Mouse (Mus musculus) hindbrain, postnatal 0 days (tissue): ENCODE measurements around the gene Hps6. TPM values are rescaled to one million over a fixed set of nuclear protein-coding genes. Genes with fewer than 3 reads are reported as not detected.

Source experiments
- ATAC-seq: fragments of 200-750 bp; cut with Nextera tagmentation; 2 replicates; pipeline ENCODE4 v1.8.0; 2017; ENCODE audit warnings: mild to moderate bottlenecking, moderate TSS enrichment, moderate library complexity
- DNase-seq: peaks from one replicate; pipeline ENCODE4 v3.0.0-alpha.2; 2015; ENCODE audit warnings: low spot score
- H3K27ac ChIP-seq: fragments of 300-500 bp; sonication (generic); 2 replicates; pipeline ENCODE4 v1.5.1; 2014; ENCODE audit warnings: mild to moderate bottlenecking
- H3K27me3 ChIP-seq: fragments of 300-500 bp; sonication (generic); 2 replicates; pipeline ENCODE4 v1.6.1; 2014; ENCODE audit warnings: low read length, mixed read lengths; ENCODE audit not compliant: insufficient read depth
- H3K36me3 ChIP-seq: fragments of 300-500 bp; sonication (generic); 2 replicates; pipeline ENCODE4 v1.6.1; 2014; ENCODE audit warnings: low read length, mixed read lengths; ENCODE audit not compliant: insufficient read depth
- H3K4me1 ChIP-seq: fragments of 300-500 bp; sonication (generic); 2 replicates; pipeline ENCODE4 v1.6.1; 2014; ENCODE audit warnings: antibody characterized with exemption, low read length, mixed read lengths; ENCODE audit not compliant: insufficient read depth
- H3K4me2 ChIP-seq: fragments of 300-500 bp; sonication (generic); 2 replicates; pipeline ENCODE4 v1.6.1; 2014; ENCODE audit warnings: low read depth, mild to moderate bottlenecking, low read length, moderate library complexity, mixed read lengths
- H3K4me3 ChIP-seq: fragments of 300-500 bp; sonication (generic); 2 replicates; pipeline ENCODE4 v1.5.1; 2014; ENCODE audit warnings: low read length
- H3K9ac ChIP-seq: fragments of 300-500 bp; sonication (generic); replicated peaks from 2 replicates; pipeline ENCODE4 v1.6.1; 2014; ENCODE audit warnings: mild to moderate bottlenecking, low read length, moderate library complexity, mixed read lengths
- H3K9me3 ChIP-seq: fragments of 300-500 bp; sonication (generic); 2 replicates; pipeline ENCODE4 v1.6.1; 2016; ENCODE audit warnings: low read length, mixed read lengths
- CTCF ChIP-seq: IDR thresholded peaks from 2 replicates; pipeline ENCODE4 v1.5.1; 2016; ENCODE audit warnings: antibody characterized with exemption, control low read depth, low read depth
- WGBS: fragments of 180-500 bp; shearing (Covaris S2); extraction: QIAGEN DNeasy Blood & Tissue Kit; methylation state at CpG from one replicate; pipeline ENCODE4 v1.1.7; 2014; 5-methylcytosine and 5-hydroxymethylcytosine counted together
- polyA plus RNA-seq: library from polyadenylated mRNA; unstranded; fragments of >200 nt; fragmentation: Nextera tagmentation; extraction: Ambion mirVana; gene quantifications from 2 replicates; pipeline ENCODE4 v1.2.1, GENCODE M21; 2015
- total RNA-seq: library from RNA; depleted of rRNA; stranded (reverse); fragments of >200 nt; gene quantifications from 2 replicates; pipeline ENCODE4 v1.2.3, GENCODE M21; 2014

Hps6 gene
- total and polyA plus RNA-seq, 2 experiments from 2014 or later = 4.7 to 10.6 TPM

DNA sequence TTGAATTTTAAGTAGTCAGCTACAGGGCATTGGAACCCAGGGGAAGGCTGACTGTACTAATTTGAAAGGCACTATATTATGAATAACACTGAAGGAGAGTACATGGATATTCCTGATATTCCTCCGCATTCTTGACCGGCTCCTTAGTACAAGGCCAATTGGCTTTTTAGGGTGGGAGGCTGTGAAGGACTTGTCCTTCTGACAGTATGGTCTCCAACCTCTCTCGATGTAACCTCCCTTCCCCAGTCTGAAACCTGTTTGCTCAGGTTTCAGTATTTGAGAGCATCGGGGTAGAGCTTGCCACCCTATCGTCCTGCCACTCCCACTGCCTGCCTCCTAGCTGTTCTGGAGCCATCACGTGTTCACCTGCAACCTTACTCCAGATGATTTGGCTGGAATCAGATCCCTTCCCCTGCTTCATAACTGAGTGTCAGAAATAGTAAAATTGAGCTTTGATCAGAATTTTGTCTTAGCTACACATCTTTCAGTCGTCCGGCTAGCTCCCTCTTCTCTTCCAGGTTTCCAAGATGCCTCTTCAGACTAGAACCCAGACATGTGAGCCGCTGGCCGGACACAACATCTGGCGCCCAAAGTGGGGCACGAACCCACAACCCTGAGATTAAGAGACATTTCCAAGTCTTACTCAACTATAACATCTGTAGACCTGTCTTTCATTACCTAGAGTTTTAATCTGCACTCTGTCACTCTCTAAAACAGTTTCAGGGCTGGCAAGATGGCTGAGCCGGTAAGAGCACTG is 9.1 kb upstream of the Hps6 start:
- Histone ChIP-seq H3K9me3 (no peaks in the 10 kb centered on the region), H3K4me2 (no peak overlapping the region), H3K4me1 (no peaks in the 10 kb centered on the region), H3K4me3 (no peak overlapping the region), H3K27ac (no peak overlapping the region), H3K9ac (no peak overlapping the region), H3K36me3 (no peaks in the 10 kb centered on the region), H3K27me3 (no peaks in the 10 kb centered on the region)
- TF ChIP-seq CTCF = no peak
- DNase-seq = no peak
- 97% methylated on average over 13 of the region's 13 CpGs for WGBS
- no peak for ATAC-seq

GRCm38 (mm10) chr19:45997365-45997764 is 5.9 kb upstream of the Hps6 start:
- DNase-seq = no peak

DNA sequence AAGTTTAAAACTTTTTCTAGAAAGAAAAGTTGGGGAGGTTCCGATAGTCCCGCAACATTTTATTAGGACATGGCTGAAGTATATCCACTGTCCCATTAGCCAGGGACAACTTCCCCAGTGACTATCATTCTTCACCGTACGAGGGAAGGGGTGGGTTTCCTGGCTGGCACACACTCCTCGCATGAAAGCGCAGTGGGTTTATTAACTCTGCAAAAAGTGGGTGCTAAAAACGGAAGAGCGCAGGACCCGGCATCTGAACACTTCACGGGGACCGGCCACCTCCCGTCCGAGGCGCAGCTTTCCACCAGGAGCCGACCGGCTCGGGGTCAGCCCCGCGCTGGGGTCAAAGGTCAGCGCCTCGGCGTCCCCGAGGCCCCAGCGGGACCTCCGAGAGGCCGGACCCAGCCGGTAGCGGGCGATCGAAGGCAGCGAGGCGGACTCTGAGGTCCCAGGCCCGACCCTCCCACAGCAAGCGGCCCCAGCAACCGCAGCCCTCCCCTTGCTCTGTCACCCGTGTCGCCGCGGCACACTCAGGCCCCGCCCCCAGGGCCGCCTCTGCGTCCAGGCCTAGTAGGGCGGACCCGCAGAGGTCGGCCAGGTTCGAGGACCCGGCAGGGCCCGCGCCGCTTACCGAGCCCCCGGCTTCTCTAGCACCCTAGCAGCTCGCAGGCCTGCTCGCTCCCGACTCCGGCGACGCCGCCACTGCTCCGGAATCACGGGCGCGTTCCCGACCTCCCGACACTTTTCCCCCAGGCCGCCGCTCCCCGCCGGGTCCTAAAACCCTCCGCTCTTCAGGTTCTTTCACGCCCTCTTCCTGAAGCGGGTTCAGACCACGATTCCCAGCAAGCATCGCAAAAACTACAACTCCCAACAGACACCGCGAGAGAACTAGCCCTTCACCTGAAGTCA is 5.3 kb upstream of the Hps6 start, which contains the start of gene Armh3:
Armh3 (minus strand) TSS at position 704 of the 909 bp plus-strand sequence.
- Histone ChIP-seq H3K4me3 (peak within 1 kb of the TSS; percentile 76), H3K4me1 (no peaks in the 10 kb centered on the region), H3K27me3 (no peaks in the 10 kb centered on the region), H3K9ac (peak within 1 kb of the TSS; percentile 81), H3K27ac (peak within 1 kb of the TSS; percentile 93), H3K9me3 (no peaks in the 10 kb centered on the region), H3K36me3 (no peaks in the 10 kb centered on the region), H3K4me2 (peak within 1 kb of the TSS; percentile 63)
- ATAC-seq (peak; percentile 94), DNase-seq (peak; percentile 97)
- TF ChIP-seq CTCF = no peak
- WGBS = 1% methylated on average over 65 of the region's 76 CpGs

More at GRCm38 (mm10) chr19:45997365-45997764, 5.9 kb upstream of the Hps6 start:
- H3K27me3 ChIP-seq = no peaks in the 10 kb centered on the region
- H3K9me3 ChIP-seq = no peaks in the 10 kb centered on the region
- H3K4me1 ChIP-seq = no peaks in the 10 kb centered on the region
- WGBS = 58% methylated on average over 5 of the region's 5 CpGs
- peak overlapping the region; percentile 93 for H3K27ac ChIP-seq
- H3K9ac ChIP-seq = peak overlapping the region; percentile 81
- no peak for TF ChIP-seq CTCF
- H3K36me3 ChIP-seq = no peaks in the 10 kb centered on the region
- peak overlapping the region; percentile 63 for H3K4me2 ChIP-seq
- no peak for ATAC-seq
- peak overlapping the region; percentile 76 for H3K4me3 ChIP-seq

DNA sequence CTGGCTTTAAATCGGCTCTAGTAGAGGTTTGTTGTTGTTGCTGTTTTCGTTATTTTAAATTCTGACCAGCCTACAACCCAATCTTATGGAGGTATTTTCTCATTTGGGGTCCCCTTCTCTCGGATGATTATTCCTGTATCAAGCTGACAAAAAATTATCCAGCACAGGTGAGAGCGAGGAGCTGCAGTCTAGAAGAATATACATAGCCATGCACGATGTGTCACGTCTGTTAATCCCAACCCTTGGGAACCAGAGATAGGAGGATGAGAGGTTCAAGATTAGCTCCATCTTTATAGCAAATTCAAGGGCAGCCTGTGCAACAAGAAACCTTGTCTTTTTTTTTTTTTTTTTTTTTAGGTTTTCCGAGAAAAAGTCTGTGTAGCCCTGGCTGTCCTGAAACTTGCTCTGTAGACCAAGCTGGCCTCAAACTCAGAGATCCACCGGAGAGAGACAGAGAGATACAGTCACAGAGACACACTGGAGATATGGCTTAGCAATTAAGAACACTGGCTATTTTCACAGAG is 4.6 kb upstream of the Hps6 start:
- ATAC-seq (peak; percentile 42), DNase-seq (no peak)
- Histone ChIP-seq H3K36me3 (no peaks in the 10 kb centered on the region), H3K9ac (peak overlapping the region; percentile 81), H3K27me3 (no peaks in the 10 kb centered on the region), H3K4me2 (peak overlapping the region; percentile 63), H3K9me3 (no peaks in the 10 kb centered on the region), H3K4me3 (peak overlapping the region; percentile 76), H3K27ac (no peak overlapping the region), H3K4me1 (peaks cover 3% of the 10 kb centered on the region; the same call in 1 of the 2 replicates)
- WGBS = 12% methylated on average over 8 of the region's 8 CpGs
- no peak for TF ChIP-seq CTCF

DNA sequence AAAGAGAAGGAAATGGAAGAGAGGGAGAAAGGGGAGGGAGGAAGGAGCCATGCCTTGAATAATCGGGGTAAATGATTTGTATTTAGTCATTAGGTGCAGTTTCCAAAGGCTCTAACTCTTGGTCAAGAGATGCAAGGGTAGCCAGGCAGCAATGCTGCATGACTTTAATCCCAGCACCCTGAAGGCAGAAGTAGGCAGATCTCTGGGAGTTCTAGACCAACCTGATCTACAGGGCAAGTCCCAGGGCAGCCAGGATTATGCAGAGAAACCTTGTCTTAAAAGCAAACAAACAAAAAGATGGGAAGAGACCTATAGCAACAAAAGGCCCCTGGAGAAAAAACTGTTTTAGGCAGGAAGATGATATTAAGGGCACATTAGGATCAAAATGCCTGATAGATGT is 3.9 kb upstream of the Hps6 start:
- Histone ChIP-seq H3K9me3 (no peaks in the 10 kb centered on the region), H3K4me2 (no peak overlapping the region), H3K27me3 (no peaks in the 10 kb centered on the region), H3K9ac (no peak overlapping the region), H3K27ac (no peak overlapping the region), H3K4me1 (peaks cover 6% of the 10 kb centered on the region; the same call in 1 of the 2 replicates), H3K36me3 (no peaks in the 10 kb centered on the region), H3K4me3 (no peak overlapping the region)
- DNase-seq = no peak
- no peak for ATAC-seq
- WGBS = 71% methylated on average over 1 of the region's 1 CpGs
- no peak for TF ChIP-seq CTCF

DNA sequence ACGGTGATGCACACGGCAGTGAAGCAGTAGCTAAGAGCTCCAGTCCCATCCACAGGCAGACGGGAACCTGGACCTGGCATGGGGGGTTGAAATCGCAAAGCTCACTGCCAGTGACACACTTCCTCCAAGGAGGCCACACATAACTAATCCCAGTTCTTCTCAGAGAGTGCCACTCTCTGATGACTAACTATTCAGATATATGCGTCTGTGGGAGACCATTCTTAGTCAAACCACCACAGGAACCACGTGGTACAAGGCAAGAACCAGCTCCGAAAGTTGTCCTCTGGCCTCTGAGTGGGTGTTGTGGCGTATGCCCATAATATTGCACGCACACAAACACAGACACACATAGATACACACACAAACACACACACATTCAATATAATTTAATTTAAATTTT is 1.0 kb upstream of the Hps6 start:
- Histone ChIP-seq H3K4me3 (no peak overlapping the region), H3K27ac (no peak overlapping the region), H3K4me2 (no peak overlapping the region), H3K9ac (no peak overlapping the region), H3K4me1 (peaks cover 6% of the 10 kb centered on the region; the same call in 1 of the 2 replicates), H3K36me3 (no peaks in the 10 kb centered on the region), H3K9me3 (no peaks in the 10 kb centered on the region), H3K27me3 (no peaks in the 10 kb centered on the region)
- no peak for TF ChIP-seq CTCF
- ATAC-seq = no peak
- DNase-seq = no peak
- 82% methylated on average over 9 of the region's 9 CpGs for WGBS
